Mouse (Mus musculus): Measurements from ENCODE around the gene Parm1.

- TF ChIP-seq GATA1 (IDR thresholded peaks at IDR 0.05; ENCODE audit: low read length) (no peak), TAL1 (IDR thresholded peaks at IDR 0.05; ENCODE audit: low read length) (no peak)
Measured at GRCm38 (mm10) chr5:91581799-91582198, 64.4 kb downstream of the Parm1 start.

Data from erythroblast, embryonic 14.5 days (primary cell).